Mouse (Mus musculus): ENCODE measurements around the gene H2-M10.6. TPM values are rescaled to one million over a fixed set of nuclear protein-coding genes. Genes with fewer than 3 reads are reported as not detected.
"Not testable (repeated sequence)": the region's sequence is repeated elsewhere in the genome, so short reads cannot be mapped to it uniquely, and the experiment has no call there.

H2-M10.6 gene
- polyA plus RNA-seq, 1 experiment from 2014 or later = not detected

DNA sequence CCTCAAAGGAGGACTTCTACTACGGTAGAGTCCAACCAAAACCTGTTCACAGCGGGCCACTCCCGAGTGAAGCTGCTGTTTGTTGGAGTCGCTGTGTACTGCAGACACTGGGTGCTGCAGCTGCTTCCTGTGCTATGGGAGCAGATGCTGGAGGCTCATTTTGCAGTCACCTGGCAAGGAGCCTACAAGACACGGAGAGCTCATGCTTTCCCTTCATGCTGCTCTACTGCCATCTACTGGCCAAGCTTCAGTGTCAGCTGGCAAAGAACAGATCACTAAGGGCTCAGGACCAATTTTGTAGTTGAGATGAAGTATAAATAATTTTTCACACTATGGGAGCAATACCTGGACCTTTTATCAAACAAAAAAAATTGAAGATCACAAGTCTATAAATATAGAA lies 14.0 kb downstream of the H2-M10.6 start:
- not testable (repeated sequence) for H3K4me1 ChIP-seq, H3K9me3 ChIP-seq, H3K36me3 ChIP-seq, H3K4me3 ChIP-seq, H3K4me2 ChIP-seq, H3K27ac ChIP-seq, H3K9ac ChIP-seq, H3K27me3 ChIP-seq
- ATAC-seq (ENCODE audit: insufficient number of reproducible peaks, low FRiP score, low TSS enrichment, low read depth) = 0 out of 2 replicates have a peak, but pooled peaks have one; percentile 48
- WGBS = 7% methylated on average over 5 of the region's 5 CpGs

DNA sequence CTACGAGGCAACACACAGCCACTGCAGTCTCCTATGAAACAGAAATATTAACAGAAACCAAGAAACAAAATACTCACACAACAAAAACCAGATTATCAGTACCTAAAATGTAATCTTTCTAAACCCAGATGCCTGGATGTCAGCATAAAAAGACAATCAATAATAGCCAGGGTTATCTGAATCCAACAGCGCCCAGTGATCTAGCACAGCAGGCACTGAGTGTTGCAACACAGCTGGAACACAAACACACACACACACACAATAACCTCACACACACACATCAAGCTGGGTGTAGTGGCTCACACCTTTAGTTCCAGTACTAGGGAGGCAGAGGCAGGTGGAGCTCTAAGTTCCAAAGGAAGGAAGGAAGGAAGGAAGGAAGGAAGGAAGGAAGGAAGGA lies 16.5 kb downstream of the H2-M10.6 start:
- no peak overlapping the region for H3K4me2 ChIP-seq
- no peak overlapping the region for H3K9ac ChIP-seq
- no peak for ATAC-seq (ENCODE audit: insufficient number of reproducible peaks, low FRiP score, low TSS enrichment, low read depth)
- H3K27me3 ChIP-seq = peaks cover 4% of the 10 kb centered on the region; the same call in 1 of the 2 replicates
- H3K36me3 ChIP-seq = no peaks in the 10 kb centered on the region
- no peak overlapping the region for H3K4me3 ChIP-seq
- WGBS = 80% methylated on average over 2 of the region's 2 CpGs
- no peaks in the 10 kb centered on the region for H3K4me1 ChIP-seq
- no peaks in the 10 kb centered on the region for H3K9me3 ChIP-seq
- no peak overlapping the region for H3K27ac ChIP-seq

DNA sequence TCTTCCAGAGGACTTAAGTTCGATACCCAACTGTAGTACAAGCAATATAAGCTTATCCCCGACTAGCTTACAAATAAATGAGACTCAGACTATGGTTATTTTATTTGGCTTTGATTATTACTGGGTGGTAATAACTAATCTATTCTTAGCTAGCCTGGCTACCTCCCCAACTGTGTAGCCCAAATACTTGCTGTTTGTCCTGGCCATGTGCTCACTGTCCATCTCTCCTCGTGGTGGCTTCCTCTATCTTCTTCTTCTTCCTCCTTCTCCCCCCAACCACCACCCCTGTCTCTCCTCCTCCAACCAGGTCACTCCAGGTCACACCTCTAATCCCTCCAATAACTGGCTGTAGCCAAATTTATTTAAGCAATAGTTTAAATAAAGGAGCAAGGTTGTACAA lies 18.5 kb downstream of the H2-M10.6 start:
- H3K4me2 ChIP-seq = no peak overlapping the region
- H3K4me1 ChIP-seq = no peaks in the 10 kb centered on the region
- H3K9ac ChIP-seq = no peak overlapping the region
- H3K27ac ChIP-seq = no peak overlapping the region
- H3K36me3 ChIP-seq = no peaks in the 10 kb centered on the region
- H3K27me3 ChIP-seq = peaks cover 4% of the 10 kb centered on the region; the same call in 1 of the 2 replicates
- WGBS = 78% methylated on average over 3 of the region's 3 CpGs
- no peak for ATAC-seq (ENCODE audit: insufficient number of reproducible peaks, low FRiP score, low TSS enrichment, low read depth)
- no peaks in the 10 kb centered on the region for H3K9me3 ChIP-seq
- H3K4me3 ChIP-seq = no peak overlapping the region

DNA sequence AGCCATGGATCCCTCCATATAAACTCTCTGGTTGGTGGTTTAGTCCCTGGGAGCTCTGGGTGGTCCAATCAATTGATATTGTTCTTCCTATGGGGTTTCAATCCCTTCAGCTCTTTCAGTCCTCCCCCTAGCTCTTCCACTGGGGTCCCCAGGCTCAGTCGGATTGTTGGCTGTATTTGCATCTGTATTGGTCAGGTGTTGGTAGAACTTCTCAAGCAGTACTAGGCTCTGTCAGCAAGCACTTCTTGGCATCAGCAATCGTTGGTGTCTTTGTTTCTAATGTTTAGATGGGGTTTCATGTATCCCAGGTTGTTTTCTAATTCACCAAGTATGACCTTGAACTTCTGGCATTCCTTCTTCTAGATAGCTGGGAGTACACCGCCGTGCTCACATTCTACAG lies 20.7 kb downstream of the H2-M10.6 start:
- ATAC-seq (ENCODE audit: insufficient number of reproducible peaks, low FRiP score, low TSS enrichment, low read depth) = no peak
- Histone ChIP-seq H3K4me3 (no peak overlapping the region), H3K9me3 (no peaks in the 10 kb centered on the region), H3K27ac (no peak overlapping the region), H3K9ac (no peak overlapping the region), H3K36me3 (no peaks in the 10 kb centered on the region), H3K4me1 (peaks cover 9% of the 10 kb centered on the region), H3K27me3 (peaks cover 4% of the 10 kb centered on the region; the same call in 1 of the 2 replicates), H3K4me2 (no peak overlapping the region)
- WGBS = 53% methylated on average over 4 of the region's 4 CpGs

DNA sequence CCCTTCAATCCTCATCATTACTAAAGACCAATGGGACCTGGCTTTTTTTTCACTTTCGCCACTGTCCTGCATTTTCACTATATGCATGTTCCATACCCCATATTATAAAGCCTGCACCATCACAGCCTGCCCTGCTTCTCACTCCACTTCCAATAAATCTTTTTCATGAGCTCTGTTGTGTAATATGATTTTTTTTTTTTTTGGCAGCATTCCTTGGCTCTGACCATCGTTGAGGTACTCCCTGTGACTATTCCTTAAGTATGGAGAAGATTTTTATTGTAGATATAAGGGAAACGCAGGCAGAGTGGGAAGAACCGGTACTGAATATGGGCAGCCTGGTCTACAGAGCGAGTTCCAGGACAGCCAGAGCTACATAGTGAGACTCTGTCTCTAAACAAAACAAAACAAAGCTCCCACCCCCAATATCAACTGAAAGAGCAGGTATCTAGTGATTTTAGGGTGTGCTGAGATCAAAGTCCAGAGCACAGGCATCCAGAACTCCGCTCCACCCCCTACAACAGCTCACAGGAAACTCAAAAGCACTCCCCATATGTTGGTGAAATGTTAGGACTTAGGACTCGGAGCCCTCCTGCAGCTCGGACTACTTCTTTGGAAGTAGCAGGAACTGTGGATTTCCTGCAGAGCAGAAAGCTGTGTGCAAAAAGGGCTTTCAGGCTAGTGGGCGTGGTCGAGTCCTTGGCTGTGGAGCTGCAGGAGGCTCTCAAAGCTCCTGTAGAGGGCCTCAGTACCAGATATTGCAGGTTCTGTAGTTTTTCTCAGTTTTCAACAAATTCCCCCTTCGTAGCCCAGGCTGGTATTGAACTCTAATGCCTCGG lies 23.8 kb downstream of the H2-M10.6 start:
- WGBS = 28% methylated on average over 12 of the region's 12 CpGs
- H3K27me3 ChIP-seq = no peaks in the 10 kb centered on the region
- ATAC-seq (ENCODE audit: insufficient number of reproducible peaks, low FRiP score, low TSS enrichment, low read depth) = no peak
- H3K4me1 ChIP-seq = peaks cover 9% of the 10 kb centered on the region
- peak overlapping the region; percentile 64 for H3K4me2 ChIP-seq
- H3K9me3 ChIP-seq = no peaks in the 10 kb centered on the region
- H3K4me3 ChIP-seq = peak overlapping the region; percentile 74
- H3K36me3 ChIP-seq = no peaks in the 10 kb centered on the region
- peak overlapping the region; percentile 95 for H3K27ac ChIP-seq
- no peak overlapping the region for H3K9ac ChIP-seq

DNA sequence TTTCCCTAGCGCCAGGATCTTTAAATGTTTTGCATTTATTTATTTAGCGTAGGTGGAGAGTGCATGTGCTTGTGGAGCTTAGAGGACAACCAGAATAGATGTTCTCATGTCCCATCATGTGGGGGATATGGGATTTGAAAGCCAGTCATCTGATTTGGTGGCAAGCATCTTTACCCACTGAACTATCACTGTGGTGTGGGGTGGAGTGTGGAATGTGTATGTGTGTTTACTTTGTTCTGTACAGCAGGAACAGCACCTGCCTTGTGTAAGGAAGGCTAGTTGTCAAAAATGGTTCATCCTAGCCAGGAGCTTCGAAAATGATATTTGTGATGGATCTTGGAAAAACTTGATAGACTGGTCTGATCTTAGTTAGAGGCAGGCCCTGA lies 24.4 kb downstream of the H2-M10.6 start:
- peak overlapping the region; percentile 64 for H3K4me2 ChIP-seq
- H3K36me3 ChIP-seq = no peaks in the 10 kb centered on the region
- ATAC-seq (ENCODE audit: insufficient number of reproducible peaks, low FRiP score, low TSS enrichment, low read depth) = 0 out of 2 replicates have a peak, but pooled peaks have one; percentile 8
- H3K27ac ChIP-seq = peak overlapping the region; percentile 95
- no peaks in the 10 kb centered on the region for H3K9me3 ChIP-seq
- peak overlapping the region; percentile 74 for H3K4me3 ChIP-seq
- WGBS = 10% methylated on average over 3 of the region's 3 CpGs
- peaks cover 9% of the 10 kb centered on the region for H3K4me1 ChIP-seq
- H3K9ac ChIP-seq = peak overlapping the region; percentile 89; the same call in 1 of the 2 replicates
- no peaks in the 10 kb centered on the region for H3K27me3 ChIP-seq

DNA sequence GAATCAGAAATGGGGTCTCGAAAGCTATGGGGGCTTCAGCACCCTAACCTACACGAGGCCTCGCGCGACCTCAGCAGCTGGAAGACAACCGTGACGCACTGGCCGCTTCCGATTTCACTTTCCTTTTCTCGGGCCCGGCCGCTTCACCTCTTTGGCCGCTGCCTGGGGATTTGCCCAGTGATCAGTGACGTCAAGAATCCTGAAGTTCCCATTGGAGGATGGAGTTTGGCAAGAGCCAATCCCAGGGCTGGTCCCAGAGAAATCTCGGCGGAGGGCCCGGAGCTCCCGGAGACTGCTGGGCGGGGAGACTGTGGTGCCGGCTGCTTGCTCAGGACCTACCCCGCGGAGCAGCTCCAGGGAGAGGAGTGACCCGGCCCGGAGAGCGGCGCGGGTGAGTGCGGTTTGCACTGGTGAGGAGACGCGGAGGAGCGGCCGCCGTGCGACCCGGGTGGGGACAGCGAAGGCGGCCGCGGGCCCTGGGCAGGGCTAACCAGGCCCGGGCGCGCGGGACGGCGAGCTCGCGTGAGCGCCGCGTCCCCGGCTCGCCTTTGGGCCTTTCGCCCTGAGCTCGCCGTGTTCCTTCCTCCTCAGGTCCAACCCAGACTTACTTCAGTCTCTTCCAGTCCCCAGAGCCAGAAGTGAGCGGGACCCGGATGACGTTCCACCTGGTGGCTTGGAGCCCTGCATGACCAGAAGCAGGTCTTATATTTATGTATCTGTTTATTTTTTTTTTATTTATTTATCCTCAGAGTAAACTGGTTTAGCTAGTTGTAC lies 25.1 kb downstream of the H2-M10.6 start, which contains the start of gene Trim26:
TSS of gene Trim26 (plus strand) at position 261 of the 774 bp plus-strand sequence.
- Histone ChIP-seq H3K27me3 (no peaks in the 10 kb centered on the region), H3K36me3 (no peaks in the 10 kb centered on the region), H3K4me3 (peak within 1 kb of the TSS; percentile 74), H3K4me1 (peaks cover 9% of the 10 kb centered on the region), H3K27ac (peak within 1 kb of the TSS; percentile 95), H3K9ac (peak within 1 kb of the TSS; percentile 89), H3K4me2 (peak within 1 kb of the TSS; percentile 64), H3K9me3 (no peaks in the 10 kb centered on the region)
- peak; percentile 98 for ATAC-seq (ENCODE audit: insufficient number of reproducible peaks, low FRiP score, low TSS enrichment, low read depth)
- WGBS = under 1% methylated on average over 58 of the region's 58 CpGs

DNA sequence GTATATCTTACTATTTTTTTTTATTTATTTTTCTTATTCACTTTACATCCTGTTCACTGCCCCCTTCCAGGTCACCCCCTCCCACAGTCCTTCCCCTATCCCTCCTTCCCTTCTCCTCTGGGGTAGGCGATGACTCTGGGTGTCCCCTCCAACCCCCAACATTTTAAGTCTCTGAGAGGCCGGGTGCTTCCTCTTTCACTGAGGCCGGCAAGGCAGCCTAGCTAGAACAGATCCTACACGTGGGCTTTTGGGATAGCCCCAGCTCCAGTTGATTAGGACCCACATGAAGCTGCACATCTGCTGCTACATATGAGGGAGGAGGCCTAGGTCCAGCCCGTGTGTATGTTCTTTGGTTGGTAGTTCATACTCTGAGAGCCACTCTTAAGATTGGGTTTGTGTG lies 27.0 kb downstream of the H2-M10.6 start:
- WGBS = 75% methylated on average over 5 of the region's 5 CpGs
- Histone ChIP-seq H3K4me1 (peaks cover 12% of the 10 kb centered on the region), H3K27ac (no peak overlapping the region), H3K36me3 (no peaks in the 10 kb centered on the region), H3K9ac (no peak overlapping the region), H3K4me2 (no peak overlapping the region), H3K4me3 (no peak overlapping the region), H3K27me3 (no peaks in the 10 kb centered on the region), H3K9me3 (no peaks in the 10 kb centered on the region)
- no peak for ATAC-seq (ENCODE audit: insufficient number of reproducible peaks, low FRiP score, low TSS enrichment, low read depth)

DNA sequence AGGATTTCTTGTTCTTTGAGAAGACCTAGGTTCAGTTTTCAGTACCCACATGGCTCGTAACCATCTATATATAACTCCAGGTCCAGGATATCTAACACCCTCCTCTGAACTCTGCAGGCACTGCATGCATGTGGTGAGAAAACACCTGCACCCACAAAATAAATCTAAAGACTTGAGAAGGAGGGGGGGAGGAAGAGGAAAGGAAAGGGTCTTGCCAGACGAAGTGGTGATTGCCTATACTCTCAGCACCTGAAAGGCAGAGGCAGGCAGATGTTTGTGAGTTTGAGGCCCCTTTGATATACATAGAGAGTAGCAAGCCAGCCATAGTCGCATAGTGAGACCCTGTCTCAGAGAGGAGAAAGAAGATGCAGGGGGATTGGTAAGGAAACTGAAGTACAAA lies 28.0 kb downstream of the H2-M10.6 start:
- Histone ChIP-seq H3K4me3 (no peak overlapping the region), H3K9me3 (no peaks in the 10 kb centered on the region), H3K4me1 (peaks cover 15% of the 10 kb centered on the region), H3K27ac (no peak overlapping the region), H3K36me3 (no peaks in the 10 kb centered on the region), H3K9ac (no peak overlapping the region), H3K4me2 (no peak overlapping the region), H3K27me3 (no peaks in the 10 kb centered on the region)
- no peak for ATAC-seq (ENCODE audit: insufficient number of reproducible peaks, low FRiP score, low TSS enrichment, low read depth)
- WGBS = 71% methylated on average over 3 of the region's 3 CpGs

DNA sequence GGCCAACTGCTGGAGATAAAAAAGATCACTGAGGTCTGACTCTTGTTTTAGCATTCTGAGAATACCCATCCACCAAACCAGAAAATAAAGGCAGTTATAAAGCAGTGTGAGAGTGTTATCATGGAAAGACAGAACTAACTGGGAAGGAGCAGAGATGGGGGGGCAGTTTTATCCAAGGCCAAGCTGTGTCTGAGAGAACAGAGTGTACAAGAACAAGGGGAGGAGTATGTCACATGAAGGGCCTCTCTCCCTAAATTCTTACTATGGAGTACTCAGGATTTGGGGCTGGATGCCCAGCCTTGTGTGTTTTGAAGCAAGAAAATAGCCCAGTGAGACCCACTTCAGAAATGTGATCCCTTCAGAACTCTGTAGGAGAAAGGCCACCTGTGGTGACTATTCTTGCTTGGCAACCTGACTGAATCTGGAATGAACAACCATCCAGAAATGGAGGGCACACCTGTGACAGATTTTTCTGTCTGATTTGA lies 29.0 kb downstream of the H2-M10.6 start:
- H3K4me3 ChIP-seq = no peak overlapping the region
- no peak for ATAC-seq (ENCODE audit: insufficient number of reproducible peaks, low FRiP score, low TSS enrichment, low read depth)
- no peak overlapping the region for H3K27ac ChIP-seq
- H3K27me3 ChIP-seq = no peaks in the 10 kb centered on the region
- no peak overlapping the region for H3K9ac ChIP-seq
- no peak overlapping the region for H3K4me2 ChIP-seq
- no peaks in the 10 kb centered on the region for H3K9me3 ChIP-seq
- 0 out of 2 replicates have a peak, but pooled peaks cover 2% of the 10 kb centered on the region for H3K36me3 ChIP-seq
- peaks cover 12% of the 10 kb centered on the region for H3K4me1 ChIP-seq

DNA sequence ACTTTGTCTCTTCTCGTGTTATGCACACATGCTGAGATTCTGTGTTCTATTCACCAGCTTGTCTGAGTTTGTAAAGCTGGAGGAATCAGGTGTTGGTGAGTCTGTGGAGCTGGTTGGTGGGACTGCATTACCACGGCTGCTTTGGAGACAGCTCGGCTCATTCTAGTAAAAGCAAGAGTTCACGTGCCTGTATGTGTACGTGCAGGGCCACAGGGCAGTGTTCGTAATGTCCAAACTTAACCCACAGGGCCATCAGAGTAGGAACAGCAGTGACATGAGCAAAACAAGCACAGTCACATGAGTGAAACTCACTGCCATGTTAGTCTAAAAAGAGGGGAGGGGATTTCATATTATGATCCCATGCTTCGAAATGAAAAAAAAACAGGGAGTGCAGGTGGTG lies 31.7 kb downstream of the H2-M10.6 start:
- no peaks in the 10 kb centered on the region for H3K9me3 ChIP-seq
- no peak overlapping the region for H3K9ac ChIP-seq
- H3K36me3 ChIP-seq = peaks cover 9% of the 10 kb centered on the region
- WGBS = 84% methylated on average over 7 of the region's 7 CpGs
- peaks cover 6% of the 10 kb centered on the region; the same call in 1 of the 2 replicates for H3K4me1 ChIP-seq
- no peak overlapping the region for H3K4me3 ChIP-seq
- no peak overlapping the region for H3K27ac ChIP-seq
- no peak for ATAC-seq (ENCODE audit: insufficient number of reproducible peaks, low FRiP score, low TSS enrichment, low read depth)
- no peak overlapping the region for H3K4me2 ChIP-seq
- no peaks in the 10 kb centered on the region for H3K27me3 ChIP-seq

DNA sequence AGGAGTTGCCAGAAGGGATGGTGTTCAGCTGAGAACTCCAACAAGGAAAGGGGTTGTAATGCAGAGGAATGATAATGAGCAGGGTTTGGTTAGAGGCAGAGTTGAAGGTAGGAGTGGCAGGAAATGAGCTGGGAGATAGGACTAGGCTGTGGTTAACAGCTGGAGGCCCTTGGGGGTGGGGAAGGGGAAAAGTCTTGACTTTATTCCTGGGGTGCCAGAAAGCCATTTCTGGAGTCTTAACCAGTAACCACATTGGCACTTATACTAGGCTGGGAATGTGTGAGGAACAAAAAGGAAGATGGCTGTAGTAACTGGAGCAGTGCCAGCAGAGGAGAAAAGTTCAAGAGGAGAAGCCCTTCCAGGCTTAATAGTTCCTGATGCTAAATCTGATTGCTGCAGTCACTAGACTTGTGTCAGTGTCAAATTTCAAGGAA lies 32.3 kb downstream of the H2-M10.6 start:
- Histone ChIP-seq H3K9me3 (no peaks in the 10 kb centered on the region), H3K36me3 (peaks cover 9% of the 10 kb centered on the region), H3K9ac (no peak overlapping the region), H3K4me2 (no peak overlapping the region), H3K27ac (no peak overlapping the region), H3K4me1 (peaks cover 6% of the 10 kb centered on the region; the same call in 1 of the 2 replicates), H3K4me3 (no peak overlapping the region), H3K27me3 (no peaks in the 10 kb centered on the region)
- ATAC-seq (ENCODE audit: insufficient number of reproducible peaks, low FRiP score, low TSS enrichment, low read depth) = no peak
